Mouse (Mus musculus) gonadal fat pad, adult 2 months (tissue): ENCODE measurements around the gene Slc12a5. TPM values are rescaled to one million over a fixed set of nuclear protein-coding genes. Genes with fewer than 3 reads are reported as not detected.
A peak's percentile ranks its signal among the peaks of the same experiment; 100 is the strongest.

ENCODE experiments used
- DNase-seq: peaks from one replicate; pipeline ENCODE4 v3.0.0-alpha.2; 2012; ENCODE audit warnings: low read depth
- polyA plus RNA-seq: library from polyadenylated mRNA; depleted of rRNA; stranded (reverse); fragments of >200 nt; gene quantifications from 2 replicates; pipeline ENCODE4 v1.2.3, GENCODE M21; 2012; rRNA removed

Slc12a5 gene
- polyA plus RNA-seq, 1 experiment, result 2.0 TPM

- DNase-seq, result no peak
These were observed 71.9 kb downstream of the Slc12a5 start for GRCm38 (mm10) chr2:165032533-165032932.

- DNase-seq, result no peak
These were observed 72.7 kb downstream of the Slc12a5 start for GRCm38 (mm10) chr2:165033306-165033705.

- DNase-seq, result peak; percentile 33
These were observed 73.8 kb downstream of the Slc12a5 start, which contains the start of gene Ncoa5 for GRCm38 (mm10) chr2:165034131-165035057. Gene Ncoa5 (minus strand): TSS chr2:165034867.

GRCm38 (mm10) chr2:165035058-165035431 is 74.4 kb downstream of the Slc12a5 start:
- no peak for DNase-seq

GRCm38 (mm10) chr2:165037415-165037814 is 76.8 kb downstream of the Slc12a5 start:
- DNase-seq, result no peak

- no peak for DNase-seq
These were observed 81.5 kb downstream of the Slc12a5 start for GRCm38 (mm10) chr2:165042126-165042525.

GRCm38 (mm10) chr2:165043090-165043636 is 82.6 kb downstream of the Slc12a5 start:
- DNase-seq, result no peak

GRCm38 (mm10) chr2:165043729-165044128 is 83.1 kb downstream of the Slc12a5 start:
- no peak for DNase-seq

GRCm38 (mm10) chr2:165049044-165049443 is 88.4 kb downstream of the Slc12a5 start:
- no peak for DNase-seq

Other genes starting within 250 kb of the Slc12a5 start
- 127 and 235 TPM in 2 replicates for gene Spint5, start 245.5 kb upstream of the Slc12a5 start, polyA plus RNA-seq
- 11.1 and 11.3 TPM in 2 replicates for gene Wfdc3, start 214.9 kb upstream of the Slc12a5 start, polyA plus RNA-seq
- 29.9 and 49.6 TPM in 2 replicates for gene Dnttip1, start 214.8 kb upstream of the Slc12a5 start, polyA plus RNA-seq
- gene Ube2c, start 190.9 kb upstream of the Slc12a5 start, polyA plus RNA-seq, result 8.5 and 11.8 TPM in 2 replicates
- gene Tnnc2, start 180.8 kb upstream of the Slc12a5 start, polyA plus RNA-seq, result 17.6 and 20.6 TPM in 2 replicates
- 23.0 and 24.6 TPM in 2 replicates for gene Snx21, start 175.0 kb upstream of the Slc12a5 start, polyA plus RNA-seq
- 31.4 and 31.5 TPM in 2 replicates for gene Acot8, start 155.9 kb upstream of the Slc12a5 start, polyA plus RNA-seq
- gene Zswim3, start 155.7 kb upstream of the Slc12a5 start, polyA plus RNA-seq, result 3.4 and 3.7 TPM in 2 replicates
- gene Zswim1, start 138.1 kb upstream of the Slc12a5 start, polyA plus RNA-seq, result 10.5 and 11.8 TPM in 2 replicates
- 0.46 and 0.70 TPM in 2 replicates for gene Spata25, start 132.3 kb upstream of the Slc12a5 start, polyA plus RNA-seq
- 274 and 289 TPM in 2 replicates for gene Ctsa, start 127.9 kb upstream of the Slc12a5 start, polyA plus RNA-seq
- gene Neurl2, start 127.3 kb upstream of the Slc12a5 start, polyA plus RNA-seq, result 5.9 and 7.4 TPM in 2 replicates
- 277 and 290 TPM in 2 replicates for gene Pltp, start 103.1 kb upstream of the Slc12a5 start, polyA plus RNA-seq
- 32.0 and 33.9 TPM in 2 replicates for gene Pcif1, start 81.5 kb upstream of the Slc12a5 start, polyA plus RNA-seq
- gene Zfp335, start 49.0 kb upstream of the Slc12a5 start, polyA plus RNA-seq, result 20.6 and 21.7 TPM in 2 replicates
- 7.0 and 9.7 TPM in 2 replicates for gene Mmp9, start 20.0 kb upstream of the Slc12a5 start, polyA plus RNA-seq
- gene Ncoa5, start 74.1 kb downstream of the Slc12a5 start, polyA plus RNA-seq, result 22.9 and 23.8 TPM in 2 replicates
- 6.5 and 6.6 TPM in 2 replicates for gene Cd40, start 94.8 kb downstream of the Slc12a5 start, polyA plus RNA-seq
- gene 1700025C18Rik, start 129.9 kb downstream of the Slc12a5 start, polyA plus RNA-seq, result not detected in 2 replicates